Mouse (Mus musculus) lung, adult 2 months (tissue): Measurements from ENCODE around the gene Pum3.

Source experiments
- CTCF ChIP-seq: fragments of 200-500 bp; IDR thresholded peaks from 2 replicates; pipeline ENCODE4 v1.5.1; 2011; ENCODE audit warnings: mild to moderate bottlenecking, low read length, control low read depth; ENCODE audit not compliant: insufficient read depth
- POLR2A ChIP-seq: fragments of 200-500 bp; IDR thresholded peaks from 2 replicates; pipeline ENCODE4 v1.6.1; 2011; ENCODE audit warnings: low read depth, mild to moderate bottlenecking, control low read depth, low read length, borderline replicate concordance; ENCODE audit errors: extremely low read depth

GRCm38 (mm10) chr19:27450458-27450857, 20.8 kb upstream of the Pum3 start:
- peak; percentile 87 for TF ChIP-seq CTCF
- no peak for TF ChIP-seq POLR2A
